Mouse (Mus musculus): ENCODE data around the gene Gm7257.

Gene Gm7257

GRCm38 (mm10) chr9:36431584-36431983, at the start of gene Gm7257:
Gene Gm7257, plus strand, starts transcription at chr9:36431884.
- no peak for DNase-seq (ENCODE audit: low spot score)

- no peak for DNase-seq (ENCODE audit: low spot score)
Observed at GRCm38 (mm10) chr9:36402991-36403390, 28.7 kb upstream of the Gm7257 start.

- no peak for DNase-seq (ENCODE audit: low spot score)
Observed at GRCm38 (mm10) chr9:36435051-36435764, 3.5 kb downstream of the Gm7257 start.

GRCm38 (mm10) chr9:36475338-36475737, 43.7 kb downstream of the Gm7257 start, which contains the start of gene Gm9513:
Gene Gm9513, plus strand, starts transcription at chr9:36475638.
- no peak for DNase-seq (ENCODE audit: low spot score)

All from c-Kit-positive CD71-positive TER-119-positive erythroid progenitor cells, embryonic 14.5 days (primary cell).